Mouse (Mus musculus) hindbrain, embryonic 11.5 days (tissue): ENCODE measurements around the gene Psmc1. TPM values are rescaled to one million over a fixed set of nuclear protein-coding genes. Genes with fewer than 3 reads are reported as not detected.

Experiments
- polyA plus RNA-seq: library from polyadenylated mRNA; unstranded; fragments of >200 nt; fragmentation: Nextera tagmentation; extraction: Ambion mirVana; gene quantifications from 2 replicates; pipeline ENCODE4 v1.2.1, GENCODE M21; 2014

Gene Psmc1
- polyA plus RNA-seq, 1 experiment from 2014 or later, result 404 TPM

Other genes with a start within 250 kb of the Psmc1 start
- gene Efcab11, start 225.7 kb upstream of the Psmc1 start, polyA plus RNA-seq, result 22.9 and 25.6 TPM in 2 replicates
- 75.1 and 81.5 TPM in 2 replicates for gene Tdp1, start 225.6 kb upstream of the Psmc1 start, polyA plus RNA-seq
- gene Kcnk13, start 145.7 kb upstream of the Psmc1 start, polyA plus RNA-seq, result 0.20 and 0.31 TPM in 2 replicates
- gene Nrde2, start 49.5 kb downstream of the Psmc1 start, polyA plus RNA-seq, result 9.0 and 11.1 TPM in 2 replicates
- gene Calm1, start 89.3 kb downstream of the Psmc1 start, polyA plus RNA-seq, result 1,456 and 1,584 TPM in 2 replicates